10 mouse cellular contexts compared by ENCODE assay signal in genomic region chr16:29629053-29629452, GRCm38 (mm10). TPM values are rescaled to one million over a fixed set of nuclear protein-coding genes. Genes with fewer than 3 reads are reported as not detected.
DNase-seq lines count a peak whose midpoint lies in the region; ATAC-seq and TF ChIP-seq lines count a peak whose summit lies in the region.
"Had no signal": no experiment of that assay in that cellular context is flagged by ENCODE, and none has a peak within 500 bp of the region (broad histone marks: within the 10 kb centered on the region; RNA-seq: fewer than 3 reads in every experiment).

No protein-coding gene starts in this region.

- no peaks in the 10 kb centered on the region for H3K27me3 ChIP-seq in kidney, postnatal 0 days (ENCODE audit: insufficient read depth, low read length)
- no peaks in the 10 kb centered on the region for H3K27me3 ChIP-seq in kidney, embryonic 15.5 days

- H3K4me1 ChIP-seq in kidney, postnatal 0 days (replicated peaks; ENCODE audit: insufficient read depth, low read length) = no peaks in the 10 kb centered on the region
- no peaks in the 10 kb centered on the region for H3K4me1 ChIP-seq in kidney, embryonic 15.5 days

- TF ChIP-seq CTCF in kidney, postnatal 0 days (IDR thresholded peaks at IDR 0.05; ENCODE audit: low read depth) = peak; percentile 73

- no peak overlapping the region for H3K27ac ChIP-seq in kidney, postnatal 0 days
- no peak overlapping the region for H3K27ac ChIP-seq in kidney, embryonic 15.5 days

- H3K9me3 ChIP-seq in kidney, postnatal 0 days (replicated peaks; ENCODE audit: low read length) = no peaks in the 10 kb centered on the region
- H3K9me3 ChIP-seq in kidney, embryonic 15.5 days (replicated peaks) = no peaks in the 10 kb centered on the region

- H3K4me3 ChIP-seq in kidney, postnatal 0 days (replicated peaks; ENCODE audit: low read depth, low read length) = no peak overlapping the region
- H3K4me3 ChIP-seq in kidney, embryonic 15.5 days (replicated peaks) = no peak overlapping the region

- H3K9ac ChIP-seq in kidney, postnatal 0 days (ENCODE audit: low read depth, low read length) = no peak overlapping the region
- H3K9ac ChIP-seq in kidney, embryonic 15.5 days = no peak overlapping the region

- no peak for ATAC-seq in kidney, postnatal 0 days (replicated peaks; ENCODE audit: low FRiP score, low read depth)
- no peak for ATAC-seq in kidney, embryonic 15.5 days (replicated peaks; ENCODE audit: low FRiP score)
- no peak for ATAC-seq in granulocyte monocyte progenitor cell, adult 5-6 weeks (replicated peaks; ENCODE audit: poor library complexity, severe bottlenecking)

- H3K4me2 ChIP-seq in kidney, postnatal 0 days (ENCODE audit: low read length) = no peak overlapping the region
- no peak overlapping the region for H3K4me2 ChIP-seq in kidney, embryonic 15.5 days

- peak; percentile 91 for DNase-seq in kidney, postnatal 0 days (ENCODE audit: low spot score)
- DNase-seq in ES-CJ7 (ENCODE audit: low read depth, low spot score) (peak; percentile 40), R1 (ENCODE audit: low read depth, low spot score) (peak; percentile 44)
- DNase-seq in lung, postnatal 25 days (ENCODE audit: low spot score) = peak; percentile 24
- no peak for DNase-seq in adrenal gland, adult 18-20 months (ENCODE audit: low spot score in 2 of 2)
- DNase-seq: cerebellum, adult 2 months; kidney, postnatal 4 days; right cerebral cortex, postnatal 25 days had no signal

- H3K36me3 ChIP-seq in kidney, postnatal 0 days (ENCODE audit: insufficient read depth, low read length) = peaks cover 47% of the 10 kb centered on the region
- H3K36me3 ChIP-seq in kidney, embryonic 15.5 days = peaks cover 87% of the 10 kb centered on the region

- WGBS in kidney, postnatal 0 days = 77% methylated on average over 1 of the region's 1 CpGs
- WGBS in kidney, embryonic 15.5 days = 93% methylated on average over 1 of the region's 1 CpGs

RNA-seq across cellular contexts. Expression of gene Opa1, which starts 49.9 kb away (rescaled TPM):
- 22.6 and 27.5 TPM in 2 replicates for polyA plus RNA-seq in kidney, postnatal 0 days (2015; fragmentation: Nextera tagmentation; extraction: Ambion mirVana)
- 32.8 and 33.5 TPM in 2 replicates for polyA plus RNA-seq in kidney, embryonic 15.5 days (2015; fragmentation: Nextera tagmentation; extraction: Ambion mirVana)
- total RNA-seq in granulocyte monocyte progenitor cell, adult 5-6 weeks (2014; fragmentation: Nextera tagmentation) = 35.6 and 35.8 TPM in 2 replicates
- 75.5 and 83.8 TPM in 2 replicates for total RNA-seq in granulocyte monocyte progenitor cell, adult 5-6 weeks (2017)
- total RNA-seq in adrenal gland, adult 18-20 months (2021) = 10 to 100 TPM; 91.1 to 99.5 TPM

Comparison
In these comparisons a context has a peak if more than half of its experiments do, and no peak if none do; other contexts are left out.
1. DNase-seq: peak in kidney, postnatal 0 days (single experiment), ES-CJ7 (single experiment), R1 (single experiment) and lung, postnatal 25 days (single experiment); none in adrenal gland, adult 18-20 months (0 of 2).